Mouse (Mus musculus) embryonic stem cell, embryonic (primary cell): Measurements from ENCODE around the gene Anks1.

Experiments used
- CTCF ChIA-PET, 4 experiments: fragments of 300-600 bp in 2 of 4; fragments of 350-600 bp in 2 of 4; sonication (Branson Sonifier 250); formaldehyde crosslinking; loops; one replicate each; lab custom pipeline; 2022; ENCODE audit warnings: inconsistent platforms in 2 of 4; lab: Charles Lee
- POLR2A ChIA-PET, 4 experiments: fragments of 300-600 bp in 2 of 4; fragments of 350-600 bp in 2 of 4; sonication (Branson Sonifier 250); formaldehyde crosslinking; loops; one replicate each; lab custom pipeline; 2022; ENCODE audit warnings: antibody characterized with exemption in 4 of 4, inconsistent platforms in 1 of 4; lab: Charles Lee

Gene Anks1

DNA sequence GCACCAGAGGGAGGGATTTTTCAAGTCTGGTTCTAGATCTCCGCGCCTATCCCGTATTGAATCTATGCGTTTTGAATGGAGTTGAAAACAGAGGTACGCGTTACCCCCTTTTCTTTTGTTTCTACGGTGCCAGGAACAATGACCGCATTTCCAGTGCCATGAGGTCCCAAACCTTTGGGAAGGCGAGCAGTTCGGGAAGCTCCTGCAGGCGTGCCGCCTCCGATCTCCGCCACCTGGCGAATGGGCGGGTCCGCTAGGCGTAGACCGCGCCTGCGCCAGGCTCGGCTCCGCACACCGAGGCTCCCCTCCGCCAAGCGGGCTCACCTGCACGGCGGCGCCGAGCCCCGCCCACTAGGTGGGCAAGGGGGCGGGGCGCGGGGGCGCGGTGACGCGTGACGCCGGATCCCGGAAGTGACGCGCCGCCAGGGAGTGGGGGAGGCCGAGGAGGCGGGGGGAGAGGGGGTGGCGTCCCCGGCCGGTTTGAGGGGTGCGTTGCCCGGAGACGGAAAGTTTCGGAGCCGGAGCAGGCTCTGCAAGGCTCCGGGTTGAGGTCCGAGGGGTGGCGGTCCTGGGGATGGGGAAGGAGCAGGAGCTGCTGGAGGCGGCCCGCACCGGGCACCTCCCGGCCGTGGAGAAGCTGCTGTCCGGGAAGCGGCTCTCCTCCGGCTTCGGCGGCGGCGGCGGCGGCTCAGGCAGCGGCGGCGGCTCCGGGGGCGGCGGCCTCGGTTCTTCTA lies at the start of gene Anks1:
TSS of gene Anks1 (plus strand) at position 419 of the 734 bp plus-strand sequence.
- ChIA-PET CTCF (interaction anchor here (0.6 to 2.5 kb wide), 11 partner anchors 12 to 153 kb away, joined by 3 to 7 read pairs (median 3); no protein-coding TSS in a partner anchor), POLR2A (interaction anchor here (0.5 to 2.4 kb wide), 37 partner anchors 8 to 422 kb away, joined by 3 to 11 read pairs (median 4); partner anchors contain the start of genes Tcp11 (in 3 of the 4) and Uhrf1bp1 (in 1 of the 4))

DNA sequence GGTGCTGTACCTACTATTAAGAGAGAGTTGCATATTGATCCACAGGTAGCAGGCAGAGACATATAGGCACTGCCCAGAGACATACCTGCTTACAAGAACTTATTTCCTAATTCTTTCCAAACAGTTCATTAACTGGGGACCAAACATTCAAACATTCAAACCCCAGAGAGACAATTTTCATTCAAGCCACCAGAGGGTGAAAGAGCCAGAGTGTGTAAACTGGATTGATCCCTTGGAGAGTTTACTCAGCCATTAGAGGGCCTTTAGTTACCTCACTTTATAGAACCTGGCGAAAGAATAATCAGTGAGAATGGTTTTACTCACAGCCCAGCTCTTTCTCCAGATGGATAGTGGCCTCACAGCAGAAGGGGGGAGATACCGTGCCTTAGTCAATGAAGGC lies 43.6 kb upstream of the Anks1 start:
- ChIA-PET CTCF (interaction anchor here in 2 of 4 experiments (0.6 kb wide), 3 partner anchors 64 to 1523 kb away, joined by 3 to 7 read pairs (median 6); no protein-coding TSS in a partner anchor), POLR2A (interaction anchor here in 1 of 4 experiments (0.7 to 1.1 kb wide), 3 partner anchors 9 to 790 kb away, joined by 3 to 4 read pairs (median 3); partner anchors contain the start of gene Uhrf1bp1)

DNA sequence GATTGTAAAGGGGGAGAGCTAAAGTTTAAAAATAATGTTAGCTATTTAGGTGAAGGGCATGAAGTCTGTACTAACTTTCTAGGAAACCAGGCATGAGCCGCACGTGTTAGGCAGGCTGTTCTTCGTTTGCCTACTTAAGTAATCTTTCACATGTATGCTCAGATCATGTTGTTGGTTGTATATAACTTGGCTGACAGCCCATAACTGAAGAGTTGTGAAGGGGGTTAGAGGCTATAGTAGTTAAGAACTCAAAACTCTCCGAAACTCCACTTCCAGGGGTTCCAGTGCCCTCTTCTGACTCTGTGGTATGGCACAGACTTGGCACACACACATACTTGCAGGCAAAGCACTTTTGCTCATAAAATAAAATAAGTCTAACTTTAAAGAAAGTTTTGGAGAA lies 42.4 kb upstream of the Anks1 start:
- ChIA-PET CTCF (interaction anchor here in 1 of 4 experiments (0.6 to 1.8 kb wide), 2 partner anchors 97 to 125 kb away, joined by 4 to 5 read pairs; no protein-coding TSS in a partner anchor), POLR2A (interaction anchor here in 3 of 4 experiments (1.0 to 3.6 kb wide), 3 partner anchors 10 to 11 kb away, joined by 3 to 12 read pairs (median 12); partner anchors contain the start of gene Uhrf1bp1 (in 3 of the 3))

DNA sequence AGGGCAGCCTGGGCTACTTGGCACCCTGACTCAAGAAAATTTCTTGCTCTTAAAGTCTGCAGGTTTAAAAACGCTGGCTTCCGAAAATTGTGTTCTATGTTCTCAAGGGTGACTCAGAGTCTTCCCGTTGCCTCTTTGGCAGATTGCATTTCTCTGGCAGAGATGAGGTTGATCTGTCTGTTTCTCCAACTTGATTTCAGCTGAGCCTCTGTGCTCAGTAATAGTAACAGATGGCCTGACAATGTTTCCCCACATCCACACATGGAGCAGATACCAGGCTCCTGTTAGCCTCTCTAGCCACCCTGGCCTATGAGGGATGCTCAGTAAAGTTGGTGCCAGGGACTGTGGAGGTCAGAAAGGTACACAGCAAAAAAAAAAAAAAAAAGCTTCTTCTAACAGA lies 37.3 kb upstream of the Anks1 start:
- CTCF ChIA-PET: interaction anchor here in 1 of 4 experiments (0.9 kb wide), 1 partner anchor 10 kb away, joined by 3 read pairs; no protein-coding TSS in a partner anchor
- POLR2A ChIA-PET: interaction anchor here in 2 of 4 experiments (0.6 to 0.8 kb wide), 4 partner anchors 9 to 462 kb away, joined by 3 read pairs; no protein-coding TSS in a partner anchor

DNA sequence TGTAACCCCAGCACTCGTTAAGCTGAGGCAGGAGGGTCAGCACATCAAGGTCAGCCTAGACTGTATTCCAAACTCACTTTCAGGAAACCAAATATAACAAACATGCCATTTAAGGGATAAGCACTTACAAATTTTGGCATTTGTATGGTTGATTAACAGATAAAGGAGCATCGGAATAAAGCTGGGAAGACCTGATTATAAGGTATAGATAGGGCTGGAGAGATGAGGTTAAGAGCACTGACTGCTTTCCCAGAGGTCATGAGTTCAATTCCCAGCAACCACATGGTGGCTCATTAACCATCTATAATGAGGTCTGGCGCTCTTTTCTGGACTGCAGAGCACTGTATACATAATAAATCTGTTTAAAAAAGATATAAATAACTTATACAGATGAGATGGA lies 35.5 kb upstream of the Anks1 start:
- CTCF ChIA-PET: interaction anchor here in 1 of 4 experiments (1.0 kb wide), 1 partner anchor 15 kb away, joined by 4 read pairs; no protein-coding TSS in a partner anchor
- POLR2A ChIA-PET: interaction anchor here in 3 of 4 experiments (0.5 to 3.6 kb wide), 6 partner anchors 9 to 225 kb away, joined by 3 to 17 read pairs (median 3); partner anchors contain the start of gene Uhrf1bp1 (in 1 of the 3)

DNA sequence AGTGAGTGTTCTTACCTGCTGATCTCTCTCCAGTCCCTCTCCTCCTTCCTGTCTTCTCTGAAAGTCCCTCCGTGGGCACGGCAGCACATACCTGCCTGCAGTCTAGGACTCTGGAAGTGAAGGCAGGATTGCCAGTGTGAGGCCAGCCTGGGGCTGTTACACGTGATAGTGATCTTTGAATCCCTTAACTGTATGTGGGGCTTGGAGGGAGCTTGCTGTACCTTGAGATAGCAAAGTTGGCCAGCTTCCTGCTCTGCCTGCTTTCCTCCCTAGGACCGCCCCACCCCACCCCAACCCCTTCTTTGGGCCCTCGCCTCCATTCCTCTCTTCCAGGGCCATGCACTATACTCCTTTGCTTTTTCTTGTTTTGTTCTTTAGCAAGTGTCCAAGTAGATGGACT lies 34.6 kb upstream of the Anks1 start:
- POLR2A ChIA-PET: interaction anchor here in 2 of 4 experiments (0.6 to 3.6 kb wide), 5 partner anchors 8 to 290 kb away, joined by 3 to 17 read pairs (median 3); partner anchors contain the start of gene Uhrf1bp1 (in 1 of the 2)

DNA sequence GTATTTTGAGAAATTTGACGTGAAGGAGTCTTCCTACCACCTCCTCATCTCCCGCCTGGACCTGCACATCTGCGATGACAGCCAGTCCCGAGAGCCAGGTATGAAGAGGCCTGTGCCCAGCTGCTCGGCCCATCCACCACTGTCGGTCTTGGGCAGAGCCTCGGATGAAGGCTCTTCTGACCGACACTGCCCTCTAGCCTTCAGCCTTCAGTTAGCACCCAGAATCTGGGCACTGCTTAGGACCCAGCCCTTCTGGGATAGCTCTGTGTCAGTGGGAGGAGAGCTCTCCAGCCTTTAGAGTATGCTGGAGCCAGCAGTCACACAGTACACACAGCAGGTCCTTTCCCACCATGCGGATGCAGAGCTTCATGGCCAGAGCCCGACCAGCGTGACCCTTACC lies 27.6 kb upstream of the Anks1 start:
- POLR2A ChIA-PET: interaction anchor here in 2 of 4 experiments (0.5 to 1.2 kb wide), 9 partner anchors 10 to 432 kb away, joined by 3 to 4 read pairs (median 3); partner anchors contain the start of genes Anks1 (in 1 of the 2), Fance (in 1 of the 2) and Uhrf1bp1 (in 1 of the 2)
- CTCF ChIA-PET: interaction anchor here in 2 of 4 experiments (0.5 to 2.6 kb wide), 14 partner anchors 10 to 265 kb away, joined by 3 to 10 read pairs (median 3); partner anchors contain the start of gene Uhrf1bp1 (in 1 of the 2)

More for the DNA sequence above, 34.6 kb upstream of the Anks1 start:
- CTCF ChIA-PET: interaction anchor here in 2 of 4 experiments (0.5 to 0.6 kb wide), 2 partner anchors 60 to 106 kb away, joined by 3 read pairs; no protein-coding TSS in a partner anchor

DNA sequence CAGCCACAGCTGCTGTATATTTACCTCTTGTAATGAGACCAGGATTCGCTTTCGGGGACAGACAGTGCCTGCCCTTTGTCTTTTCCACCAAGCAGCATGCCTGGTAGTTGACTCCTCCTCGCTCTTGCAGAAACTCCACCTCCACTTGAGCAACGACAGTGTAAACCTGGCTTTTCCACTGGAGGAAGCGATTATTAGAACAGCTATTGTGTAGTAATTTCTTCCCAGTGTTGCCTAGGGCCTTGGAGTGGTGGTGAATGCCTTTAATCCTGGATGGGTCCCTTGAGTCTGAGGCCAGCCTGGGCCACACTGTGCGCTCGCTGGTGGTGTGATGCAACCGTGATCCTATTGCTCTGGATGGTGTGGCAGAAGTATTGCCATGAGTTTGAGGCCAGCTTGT lies 26.0 kb upstream of the Anks1 start:
- POLR2A ChIA-PET: interaction anchor here in 2 of 4 experiments (0.6 to 1.8 kb wide), 6 partner anchors 9 to 248 kb away, joined by 3 to 5 read pairs (median 3); partner anchors contain the start of gene Uhrf1bp1 (in 1 of the 2)
- CTCF ChIA-PET: interaction anchor here in 2 of 4 experiments (0.6 to 1.4 kb wide), 3 partner anchors 38 to 199 kb away, joined by 3 read pairs; no protein-coding TSS in a partner anchor

DNA sequence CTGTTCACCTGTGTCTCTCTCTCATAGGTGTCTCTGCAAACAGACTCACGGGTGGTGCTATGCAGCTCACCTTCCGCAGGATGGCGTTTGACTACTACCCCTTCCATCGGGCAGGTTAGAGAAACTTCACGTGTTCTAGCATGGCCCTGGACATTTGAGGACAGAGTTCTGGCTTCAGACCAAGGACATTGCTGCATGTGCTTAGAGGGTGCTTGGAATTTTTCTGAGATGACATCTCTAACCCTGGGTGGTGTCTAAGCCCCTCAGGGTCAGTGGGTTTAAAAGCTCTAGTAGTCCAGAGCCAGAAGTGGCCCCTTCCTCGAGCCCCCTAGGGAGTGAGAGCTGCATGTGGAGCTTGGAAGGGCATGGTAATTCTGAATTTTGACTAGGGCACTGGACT lies 25.1 kb upstream of the Anks1 start:
- ChIA-PET POLR2A (interaction anchor here in 1 of 4 experiments (1.0 to 1.8 kb wide), 5 partner anchors 9 to 24 kb away, joined by 3 to 6 read pairs (median 5); no protein-coding TSS in a partner anchor), CTCF (no interaction called here)

DNA sequence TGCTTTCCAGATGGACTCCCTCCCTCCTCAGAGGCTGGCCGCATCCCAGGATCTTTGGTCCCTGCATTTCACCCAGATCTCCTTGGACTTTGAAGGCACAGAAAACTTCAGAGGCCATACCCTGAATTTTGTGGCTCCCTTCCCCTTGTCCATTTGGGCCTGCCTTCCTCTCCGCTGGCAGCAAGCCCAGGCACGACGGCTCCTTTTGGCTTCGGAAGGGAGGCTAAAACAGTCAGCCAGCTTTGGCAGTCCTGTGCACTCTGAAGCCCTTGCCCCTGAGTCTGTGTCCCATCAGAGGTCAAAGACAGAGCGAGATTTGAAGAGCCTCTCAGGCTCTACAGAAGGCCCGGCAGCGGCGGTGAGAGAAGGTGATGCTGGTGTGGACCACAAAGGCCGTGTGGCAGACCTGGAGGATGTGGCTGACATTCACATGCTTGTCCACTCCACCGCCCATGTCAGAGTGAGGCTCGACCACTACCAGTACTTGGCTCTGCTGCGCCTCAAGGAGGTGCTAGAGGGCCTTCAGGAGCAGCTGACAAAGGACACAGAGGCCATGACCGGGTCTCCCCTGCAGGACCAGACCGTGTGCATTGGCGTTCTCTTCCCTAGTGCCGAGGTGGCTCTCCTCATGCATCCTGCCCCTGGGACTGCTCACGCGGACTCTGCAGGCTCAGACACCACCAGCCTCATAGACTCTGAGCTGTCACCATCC lies 22.5 kb upstream of the Anks1 start:
- ChIA-PET POLR2A (interaction anchor here (0.5 to 2.0 kb wide), 14 partner anchors 10 to 257 kb away, joined by 3 to 6 read pairs (median 4); partner anchors contain the start of genes Anks1 (in 1 of the 4), Taf11 (in 1 of the 4), Tcp11 (in 1 of the 4) and Uhrf1bp1 (in 1 of the 4)), CTCF (interaction anchor here in 3 of 4 experiments (0.6 to 2.1 kb wide), 13 partner anchors 11 to 752 kb away, joined by 3 to 5 read pairs (median 4); no protein-coding TSS in a partner anchor)

DNA sequence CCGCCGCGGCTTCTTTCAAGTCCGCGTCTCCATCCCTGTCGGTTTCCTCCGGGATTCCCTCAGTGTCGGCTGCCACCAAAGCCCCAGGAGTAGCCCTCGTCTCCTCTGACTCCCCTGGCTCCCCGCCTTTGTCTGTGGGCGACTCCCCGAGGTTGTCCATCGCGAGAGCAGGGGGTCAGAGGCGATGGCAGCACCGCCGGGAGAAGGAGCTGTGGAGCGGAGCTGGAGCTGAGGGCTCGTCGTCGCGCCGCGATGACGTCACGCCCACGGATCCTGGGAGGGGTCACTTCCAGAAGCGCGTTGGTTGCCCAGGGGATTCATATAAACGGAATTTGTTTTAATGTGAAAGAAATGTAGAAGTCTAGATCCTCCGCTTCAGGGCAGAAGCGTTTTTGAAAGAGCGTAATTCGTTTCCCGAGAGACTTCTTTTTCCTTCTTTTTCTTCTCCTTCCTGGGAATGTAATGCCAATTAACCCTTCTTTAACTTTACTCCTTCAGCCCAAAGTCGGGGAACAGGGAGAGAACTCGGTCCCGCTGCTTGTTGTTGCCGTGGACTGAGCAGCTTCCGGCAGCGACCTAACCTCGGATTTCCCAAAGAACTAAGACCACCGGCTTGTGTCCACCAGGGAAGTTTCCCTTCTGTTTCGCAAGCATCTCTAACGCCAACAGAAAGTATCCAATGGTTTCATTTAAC lies 1.4 kb upstream of the Anks1 start:
- ChIA-PET CTCF (interaction anchor here (0.6 to 2.5 kb wide), 18 partner anchors 9 to 927 kb away, joined by 3 to 8 read pairs (median 3); partner anchors contain the start of gene Tcp11 (in 2 of the 4)), POLR2A (interaction anchor here (0.5 to 2.4 kb wide), 38 partner anchors 8 to 1199 kb away, joined by 3 to 11 read pairs (median 4); partner anchors contain the start of genes Hmga1 (in 1 of the 4), RPS10-NUDT3 (in 1 of the 4), Scube3 (in 1 of the 4) and Tcp11 (in 1 of the 4))

DNA sequence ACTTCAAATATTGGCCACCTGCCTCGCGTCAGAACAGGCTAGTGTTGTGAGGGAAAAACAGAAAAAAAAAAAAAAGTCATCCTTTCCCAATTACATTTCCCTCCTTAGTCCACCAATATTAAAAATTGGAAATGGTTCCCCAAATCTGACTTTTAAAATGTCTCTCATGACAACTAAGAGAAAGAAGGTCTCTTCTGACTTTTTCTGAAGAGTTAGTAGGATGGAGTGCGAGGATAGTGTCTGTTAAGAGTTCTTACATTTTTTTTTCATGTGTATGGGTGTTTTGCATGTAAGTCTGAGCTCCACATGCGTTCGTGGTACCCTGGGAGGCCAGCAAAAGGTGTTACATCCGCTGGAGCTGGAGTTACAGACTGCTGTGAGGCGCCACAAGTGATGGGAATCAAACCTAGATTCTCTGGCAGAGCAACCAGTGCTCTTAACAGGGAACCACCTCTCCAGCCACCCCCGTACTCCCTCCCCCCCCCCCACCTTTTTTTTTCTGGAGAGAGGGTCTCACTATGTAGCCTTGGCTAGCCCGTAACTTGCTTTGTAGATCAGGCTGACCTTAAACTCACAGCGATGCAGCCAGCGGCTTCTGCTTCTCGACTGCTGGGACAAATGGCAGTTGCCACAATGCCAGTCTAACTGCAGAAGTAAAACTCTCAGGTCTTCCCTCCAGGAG lies 759 bp upstream of the Anks1 start:
- ChIA-PET CTCF (interaction anchor here (0.6 to 2.5 kb wide), 20 partner anchors 8 to 926 kb away, joined by 3 to 8 read pairs (median 3); partner anchors contain the start of gene Tcp11 (in 2 of the 4)), POLR2A (interaction anchor here (0.6 to 2.4 kb wide), 43 partner anchors 9 to 1024 kb away, joined by 3 to 11 read pairs (median 4); partner anchors contain the start of genes Hmga1 (in 1 of the 4), RPS10-NUDT3 (in 1 of the 4), Scube3 (in 1 of the 4) and Tcp11 (in 1 of the 4))

DNA sequence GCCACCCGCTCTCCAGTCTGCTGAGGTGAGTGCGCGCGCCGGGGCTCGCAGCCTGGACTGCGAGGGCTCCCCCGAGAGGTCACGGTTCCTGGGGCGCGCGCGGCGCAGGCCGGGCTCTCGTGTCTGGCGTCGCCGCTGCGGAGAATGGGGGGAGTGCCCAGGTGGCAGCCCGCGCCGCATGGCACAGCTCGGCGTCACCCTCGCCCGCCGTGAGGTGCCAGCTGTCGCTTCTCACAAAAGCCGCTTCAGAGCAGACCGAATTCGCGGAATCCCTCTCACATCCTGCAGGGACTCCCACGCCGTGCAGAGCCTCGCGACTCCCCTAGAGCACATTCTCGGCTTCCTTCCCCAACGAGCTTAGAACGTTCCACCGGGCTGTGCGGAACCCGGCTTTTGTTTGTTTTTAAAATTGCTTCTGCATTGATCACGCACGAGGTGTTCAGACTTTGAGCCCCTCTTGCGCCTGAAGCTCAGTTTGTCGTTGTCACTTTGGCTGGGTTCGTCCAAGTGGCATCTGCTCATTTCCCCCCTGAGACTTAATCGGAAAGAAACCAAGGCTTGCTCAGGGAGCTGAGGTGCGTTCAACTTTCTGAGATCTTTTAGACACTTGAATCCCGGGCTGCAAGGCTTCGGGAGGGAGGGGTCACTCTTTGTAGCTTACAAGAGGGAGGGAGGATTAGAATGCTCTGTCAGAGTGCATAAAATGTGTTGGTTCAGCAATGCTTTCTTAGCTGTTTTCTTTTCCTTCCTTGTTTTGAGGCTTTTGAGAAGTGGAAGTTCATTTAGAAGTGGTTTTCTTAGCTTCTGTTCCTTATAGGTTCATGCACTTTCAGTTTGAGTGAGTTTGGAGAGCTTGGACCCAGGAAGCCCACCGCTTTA lies 755 bp downstream of the Anks1 start, which contains the start of gene Taf11:
TSS of gene Taf11 (minus strand) at position 223 of the 879 bp plus-strand sequence.
- POLR2A ChIA-PET: interaction anchor here (0.5 to 2.4 kb wide), 37 partner anchors 10 to 781 kb away, joined by 3 to 11 read pairs (median 3); partner anchors contain the start of genes Tcp11 (in 3 of the 4), Mapk14 (in 1 of the 4) and Uhrf1bp1 (in 1 of the 4)

DNA sequence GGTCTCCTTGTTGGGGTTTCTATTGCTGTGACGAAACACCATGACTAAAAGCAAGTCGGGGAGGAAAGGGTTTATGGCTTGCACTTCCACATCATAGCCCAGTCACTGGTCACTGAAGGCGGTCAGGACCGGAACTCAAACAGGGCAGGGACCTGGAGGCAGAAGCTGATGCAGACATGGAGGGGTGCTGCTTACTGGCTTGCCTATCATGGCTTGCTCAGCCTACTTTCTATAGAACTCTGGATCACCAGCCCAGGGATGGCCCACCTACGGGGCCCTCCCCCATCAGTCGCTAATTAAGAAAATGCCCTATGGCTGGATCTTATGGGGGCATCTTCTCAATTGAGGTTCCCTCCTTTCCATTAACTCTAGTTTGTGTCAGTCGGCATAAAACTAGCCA lies 2.3 kb downstream of the Anks1 start:
- CTCF ChIA-PET: no interaction called here
- POLR2A ChIA-PET: interaction anchor here in 1 of 4 experiments (1.9 kb wide), 1 partner anchor 27 kb away, joined by 7 read pairs; no protein-coding TSS in a partner anchor

More for the DNA sequence above, 755 bp downstream of the Anks1 start, which contains the start of gene Taf11:
- CTCF ChIA-PET: interaction anchor here (0.6 to 2.5 kb wide), 12 partner anchors 12 to 152 kb away, joined by 3 to 7 read pairs (median 3); no protein-coding TSS in a partner anchor
